Mouse (Mus musculus) neural tube, embryonic 10.5 days (tissue): Measurements from ENCODE around the gene Plk5.

ENCODE experiments used
- DNase-seq: peaks from one replicate; pipeline ENCODE4 v3.0.0-alpha.2; 2017; ENCODE audit warnings: low spot score; ENCODE audit errors: extremely low spot score

Plk5 gene

GRCm38 (mm10) chr10:80356001-80356682 lies at the start of gene Plk5:
Gene Plk5, plus strand, starts transcription at chr10:80356459.
- DNase-seq, result no peak

GRCm38 (mm10) chr10:80311560-80311959 lies 44.7 kb upstream of the Plk5 start:
- no peak for DNase-seq

GRCm38 (mm10) chr10:80312586-80313504 lies 43.4 kb upstream of the Plk5 start:
- no peak for DNase-seq

- DNase-seq, result no peak
Observed at GRCm38 (mm10) chr10:80313627-80314201, 42.5 kb upstream of the Plk5 start.

- DNase-seq, result no peak
Observed at GRCm38 (mm10) chr10:80314494-80315001, 41.7 kb upstream of the Plk5 start.

GRCm38 (mm10) chr10:80315315-80315714 lies 40.9 kb upstream of the Plk5 start:
- DNase-seq, result no peak

GRCm38 (mm10) chr10:80316359-80316781 lies 39.9 kb upstream of the Plk5 start:
- DNase-seq, result no peak

GRCm38 (mm10) chr10:80317011-80317410 lies 39.2 kb upstream of the Plk5 start:
- DNase-seq, result no peak

- peak; percentile 88 for DNase-seq
Observed at GRCm38 (mm10) chr10:80320340-80320760, 35.9 kb upstream of the Plk5 start, which contains the start of gene 2310011J03Rik. Gene 2310011J03Rik, minus strand, starts transcription at chr10:80320537.

GRCm38 (mm10) chr10:80321014-80321669 lies 35.1 kb upstream of the Plk5 start:
- DNase-seq, result no peak

GRCm38 (mm10) chr10:80321670-80322581 lies 34.3 kb upstream of the Plk5 start:
- no peak for DNase-seq

GRCm38 (mm10) chr10:80322811-80323211 lies 33.4 kb upstream of the Plk5 start:
- peak; percentile 47 for DNase-seq

GRCm38 (mm10) chr10:80323261-80324119 lies 32.8 kb upstream of the Plk5 start:
- peak; percentile 64 for DNase-seq

- DNase-seq, result no peak
Observed at GRCm38 (mm10) chr10:80324120-80325037, 31.9 kb upstream of the Plk5 start.

GRCm38 (mm10) chr10:80325045-80325444 lies 31.2 kb upstream of the Plk5 start:
- DNase-seq, result no peak

GRCm38 (mm10) chr10:80329273-80330081 lies 26.8 kb upstream of the Plk5 start, which contains the start of the genes Pcsk4 and Reep6:
Gene Pcsk4, minus strand, starts transcription at chr10:80329498.
Gene Reep6, plus strand, starts transcription at chr10:80329953.
- peak; percentile 96 for DNase-seq

GRCm38 (mm10) chr10:80330084-80330483 lies 26.2 kb upstream of the Plk5 start:
- DNase-seq, result no peak
